Mouse (Mus musculus): ENCODE results near the gene Nat8f4. TPM values are rescaled to one million over a fixed set of nuclear protein-coding genes. Genes with fewer than 3 reads are reported as not detected.
"Not testable (repeated sequence)": the region's sequence is repeated elsewhere in the genome, so short reads cannot be mapped to it uniquely, and the experiment has no call there.

Gene Nat8f4
- polyA plus RNA-seq, 1 experiment from 2014 or later = 7.9 TPM

- Histone ChIP-seq H3K27ac (no peak overlapping the region), H3K4me2 (no peak overlapping the region), H3K27me3 (no peaks in the 10 kb centered on the region), H3K4me3 (replicated peaks) (no peak overlapping the region), H3K36me3 (replicated peaks) (no peaks in the 10 kb centered on the region), H3K4me1 (no peaks in the 10 kb centered on the region), H3K9me3 (peaks cover 17% of the 10 kb centered on the region; the same call in 1 of the 2 replicates), H3K9ac (no peak overlapping the region)
- 84% methylated on average over 2 of the region's 2 CpGs for WGBS
- ATAC-seq (ENCODE audit: low FRiP score) = no peak
These were observed 15.7 kb downstream of the Nat8f4 start for GRCm38 (mm10) chr6:85888961-85889360.

DNA sequence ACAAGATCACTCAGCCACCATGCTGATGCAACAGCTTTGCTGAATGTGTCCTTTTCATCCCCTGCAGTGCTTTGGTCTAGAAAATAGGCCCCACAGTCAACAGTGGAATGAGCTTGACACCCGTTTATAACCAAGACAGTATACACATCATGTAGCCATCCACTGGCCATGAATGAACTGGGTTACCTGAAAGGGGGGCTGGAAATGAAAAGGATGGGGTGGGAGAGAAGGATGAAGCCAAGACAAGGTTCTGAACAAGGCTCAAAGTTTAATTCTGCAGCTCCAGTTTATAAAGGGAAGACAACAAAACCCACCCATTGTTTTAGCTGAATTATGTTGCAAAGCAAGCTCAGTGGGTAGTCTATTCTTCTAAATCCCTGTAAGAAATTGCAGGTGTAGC lies 20.4 kb downstream of the Nat8f4 start:
- peaks cover 20% of the 10 kb centered on the region; the same call in 1 of the 2 replicates for H3K9me3 ChIP-seq
- H3K36me3 ChIP-seq (replicated peaks) = no peaks in the 10 kb centered on the region
- no peaks in the 10 kb centered on the region for H3K4me1 ChIP-seq
- no peaks in the 10 kb centered on the region for H3K27me3 ChIP-seq
- H3K27ac ChIP-seq = no peak overlapping the region
- ATAC-seq (ENCODE audit: low FRiP score) = no peak
- H3K4me2 ChIP-seq = no peak overlapping the region
- no peak overlapping the region for H3K9ac ChIP-seq
- WGBS = 88% methylated on average over 1 of the region's 1 CpGs
- H3K4me3 ChIP-seq (replicated peaks) = no peak overlapping the region

DNA sequence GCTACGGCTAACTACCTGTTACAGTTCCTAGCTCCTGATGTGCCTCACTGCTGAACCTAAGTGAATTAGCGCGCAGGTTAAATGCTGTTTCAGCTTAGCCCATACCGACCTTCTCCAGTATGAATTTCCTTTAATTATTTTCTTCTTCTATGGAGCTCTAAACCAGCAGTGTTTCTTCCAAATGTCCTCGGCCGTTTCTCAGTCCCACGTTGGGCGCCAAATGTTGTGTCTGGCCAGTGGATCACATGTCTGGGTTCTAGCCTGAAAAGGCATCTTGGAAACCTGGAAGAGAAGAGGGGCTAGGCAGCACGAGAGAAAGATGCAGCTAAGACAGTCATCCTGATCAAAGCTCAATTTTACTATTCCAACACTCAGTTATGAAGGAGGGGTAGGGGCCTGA lies 21.4 kb downstream of the Nat8f4 start:
- H3K4me2 ChIP-seq; H3K27ac ChIP-seq; H3K9ac ChIP-seq; H3K4me3 ChIP-seq (replicated peaks); ATAC-seq (ENCODE audit: low FRiP score); H3K27me3 ChIP-seq; H3K4me1 ChIP-seq; H3K36me3 ChIP-seq (replicated peaks): not testable (repeated sequence)
- 91% methylated on average over 9 of the region's 9 CpGs for WGBS
- peaks cover 20% of the 10 kb centered on the region; the same call in 1 of the 2 replicates for H3K9me3 ChIP-seq

DNA sequence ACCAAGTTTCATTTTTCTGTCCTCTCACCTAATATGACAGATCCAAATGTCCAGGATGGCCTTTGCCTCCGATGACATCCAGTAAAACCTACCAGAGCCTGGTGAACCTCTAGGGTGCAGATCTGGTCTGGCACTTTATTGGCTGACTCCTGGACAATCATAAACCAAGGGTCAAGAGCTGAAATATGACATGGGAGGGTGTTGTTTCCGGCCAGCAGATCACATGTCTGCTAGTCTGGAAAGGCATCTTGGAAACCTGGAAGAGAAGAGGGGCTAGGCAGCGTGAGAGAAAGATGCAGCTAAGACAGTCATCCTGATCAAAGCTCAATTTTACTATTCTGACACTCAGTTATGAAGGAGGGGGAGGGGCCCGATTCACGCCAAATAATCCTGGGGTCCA lies 35.7 kb downstream of the Nat8f4 start, which contains the start of gene Nat8f2:
Nat8f2 (minus strand) TSS at position 153 of the 400 bp plus-strand sequence.
- WGBS = 89% methylated on average over 5 of the region's 5 CpGs
- not testable (repeated sequence) for H3K9me3 ChIP-seq; H3K36me3 ChIP-seq (replicated peaks); ATAC-seq (ENCODE audit: low FRiP score); H3K4me2 ChIP-seq; H3K4me1 ChIP-seq; H3K27ac ChIP-seq; H3K27me3 ChIP-seq; H3K4me3 ChIP-seq (replicated peaks); H3K9ac ChIP-seq

GRCm38 (mm10) chr6:85867726-85868690 lies 36.7 kb downstream of the Nat8f4 start:
- Histone ChIP-seq H3K4me1 (no peaks in the 10 kb centered on the region), H3K4me2 (no peak overlapping the region), H3K36me3 (replicated peaks) (no peaks in the 10 kb centered on the region), H3K4me3 (replicated peaks) (no peak overlapping the region), H3K9me3 (no peaks in the 10 kb centered on the region), H3K27ac (no peak overlapping the region), H3K27me3 (no peaks in the 10 kb centered on the region), H3K9ac (no peak overlapping the region)
- ATAC-seq (ENCODE audit: low FRiP score) = no peak
- 87% methylated on average over 8 of the region's 8 CpGs for WGBS

DNA sequence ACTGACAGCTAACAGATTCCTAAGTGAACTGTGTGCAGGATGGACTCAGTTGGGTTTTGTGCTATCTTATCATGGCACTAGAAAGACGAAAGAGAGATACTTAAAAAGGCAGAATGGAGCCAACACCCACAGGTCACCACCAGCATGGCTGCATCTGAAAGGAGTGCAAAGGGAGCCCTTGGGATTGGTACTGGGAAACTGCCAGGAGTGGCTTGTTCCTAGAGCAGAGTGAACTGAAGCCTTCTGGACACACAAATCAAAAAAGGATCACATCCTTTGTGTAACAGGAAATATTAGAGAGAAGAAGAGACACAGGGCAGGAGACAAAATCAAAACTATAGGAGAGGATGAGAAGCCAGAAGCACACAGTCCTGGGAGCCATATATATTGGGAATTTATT lies 37.7 kb downstream of the Nat8f4 start:
- not testable (repeated sequence) for H3K4me2 ChIP-seq; H3K27ac ChIP-seq; H3K9me3 ChIP-seq; ATAC-seq (ENCODE audit: low FRiP score); H3K4me1 ChIP-seq; H3K36me3 ChIP-seq (replicated peaks); H3K4me3 ChIP-seq (replicated peaks); H3K27me3 ChIP-seq; H3K9ac ChIP-seq
- WGBS = 72% methylated on average over 1 of the region's 1 CpGs

GRCm38 (mm10) chr6:85866166-85866565 lies 38.5 kb downstream of the Nat8f4 start:
- H3K27me3 ChIP-seq; H3K4me3 ChIP-seq (replicated peaks); H3K36me3 ChIP-seq (replicated peaks); H3K4me2 ChIP-seq; H3K9ac ChIP-seq; ATAC-seq (ENCODE audit: low FRiP score); H3K9me3 ChIP-seq; H3K27ac ChIP-seq; H3K4me1 ChIP-seq: not testable (repeated sequence)
- WGBS = 92% methylated on average over 3 of the region's 3 CpGs

- not testable (repeated sequence) for H3K36me3 ChIP-seq (replicated peaks); H3K4me1 ChIP-seq; H3K9ac ChIP-seq; H3K9me3 ChIP-seq; H3K4me3 ChIP-seq (replicated peaks); H3K27me3 ChIP-seq; ATAC-seq (ENCODE audit: low FRiP score); H3K27ac ChIP-seq; H3K4me2 ChIP-seq
- 69% methylated on average over 5 of the region's 7 CpGs for WGBS
These were observed 39.6 kb downstream of the Nat8f4 start for GRCm38 (mm10) chr6:85864900-85865639.

DNA sequence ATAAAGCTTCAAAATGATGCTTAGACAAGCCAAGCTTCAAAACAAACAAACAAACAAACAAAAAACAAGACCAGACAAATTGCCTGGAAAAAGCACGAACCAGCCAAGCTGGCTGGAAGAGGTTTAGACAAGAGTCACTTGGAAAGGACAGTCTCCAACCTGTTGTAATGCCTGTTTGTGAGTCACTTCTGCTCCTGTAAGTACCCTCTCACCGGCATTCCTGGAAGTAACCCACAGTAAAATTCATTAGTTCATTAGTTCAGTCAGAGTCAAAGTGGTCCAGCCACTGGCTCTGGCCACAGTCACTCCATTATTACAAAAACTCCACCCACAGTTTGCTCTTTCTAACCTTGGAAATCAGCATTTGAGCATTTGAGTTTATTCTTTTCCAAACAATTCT lies 40.8 kb downstream of the Nat8f4 start:
- 93% methylated on average over 2 of the region's 2 CpGs for WGBS
- Histone ChIP-seq H3K9me3 (no peaks in the 10 kb centered on the region), H3K4me2 (no peak overlapping the region), H3K27me3 (no peaks in the 10 kb centered on the region), H3K9ac (no peak overlapping the region), H3K27ac (no peak overlapping the region), H3K36me3 (replicated peaks) (no peaks in the 10 kb centered on the region), H3K4me3 (replicated peaks) (no peak overlapping the region), H3K4me1 (no peaks in the 10 kb centered on the region)
- ATAC-seq (ENCODE audit: low FRiP score) = no peak

DNA sequence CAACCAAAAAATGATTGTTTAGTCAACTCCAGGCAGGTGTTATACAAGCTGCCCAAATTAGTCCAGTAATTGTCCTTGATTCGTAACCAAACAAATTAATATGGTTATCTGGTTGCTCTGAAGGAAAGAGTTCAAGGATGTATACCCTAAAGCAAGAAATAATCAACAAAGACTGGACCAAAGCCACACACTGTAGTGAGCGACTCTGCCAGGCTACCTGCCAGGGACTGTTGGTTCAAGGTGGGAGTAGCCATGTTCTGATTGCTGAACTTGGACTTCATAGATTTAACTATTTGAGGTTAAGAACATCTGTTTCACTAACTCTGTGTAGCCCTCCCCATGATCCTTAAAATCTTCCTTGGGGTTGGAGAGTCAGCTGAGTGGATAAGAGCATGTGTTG lies 41.5 kb downstream of the Nat8f4 start:
- no peak overlapping the region for H3K9ac ChIP-seq
- no peaks in the 10 kb centered on the region for H3K4me1 ChIP-seq
- no peak overlapping the region for H3K4me2 ChIP-seq
- no peaks in the 10 kb centered on the region for H3K27me3 ChIP-seq
- no peaks in the 10 kb centered on the region for H3K36me3 ChIP-seq (replicated peaks)
- no peak overlapping the region for H3K4me3 ChIP-seq (replicated peaks)
- no peak for ATAC-seq (ENCODE audit: low FRiP score)
- no peak overlapping the region for H3K27ac ChIP-seq
- no peaks in the 10 kb centered on the region for H3K9me3 ChIP-seq
- 91% methylated on average over 2 of the region's 2 CpGs for WGBS

DNA sequence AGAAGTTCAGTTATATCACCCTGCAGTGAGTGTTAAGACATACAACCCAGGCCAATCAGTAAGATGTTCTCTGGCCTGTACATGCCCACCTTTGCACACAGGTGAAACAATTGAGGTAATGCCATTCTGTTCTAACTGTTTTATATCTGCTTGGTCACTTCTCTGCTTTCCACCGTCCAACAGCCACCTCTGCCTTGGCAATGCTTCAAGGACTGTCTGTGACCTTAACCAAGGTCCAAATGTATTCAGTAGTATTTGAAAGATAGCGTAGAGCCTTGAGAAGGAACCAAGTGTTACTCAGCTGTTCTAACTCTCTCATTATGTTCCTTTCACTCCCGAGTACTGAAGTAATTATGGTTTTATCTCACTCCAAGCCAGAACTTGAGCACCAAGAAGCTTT lies 42.1 kb downstream of the Nat8f4 start:
- Histone ChIP-seq H3K4me1 (no peaks in the 10 kb centered on the region), H3K9me3 (no peaks in the 10 kb centered on the region), H3K4me3 (replicated peaks) (no peak overlapping the region), H3K27ac (no peak overlapping the region), H3K4me2 (no peak overlapping the region), H3K27me3 (no peaks in the 10 kb centered on the region), H3K9ac (no peak overlapping the region), H3K36me3 (replicated peaks) (no peaks in the 10 kb centered on the region)
- WGBS = 65% methylated on average over 3 of the region's 3 CpGs
- ATAC-seq (ENCODE audit: low FRiP score) = no peak

GRCm38 (mm10) chr6:85861247-85861646 lies 43.4 kb downstream of the Nat8f4 start:
- no peak for ATAC-seq (ENCODE audit: low FRiP score)
- H3K9ac ChIP-seq = no peak overlapping the region
- no peaks in the 10 kb centered on the region for H3K4me1 ChIP-seq
- 91% methylated on average over 3 of the region's 3 CpGs for WGBS
- H3K27ac ChIP-seq = no peak overlapping the region
- no peaks in the 10 kb centered on the region for H3K27me3 ChIP-seq
- H3K4me2 ChIP-seq = no peak overlapping the region
- H3K4me3 ChIP-seq (replicated peaks) = no peak overlapping the region
- no peaks in the 10 kb centered on the region for H3K36me3 ChIP-seq (replicated peaks)
- no peaks in the 10 kb centered on the region for H3K9me3 ChIP-seq

Data from forebrain, embryonic 12.5 days (tissue).